Mouse (Mus musculus) forebrain, embryonic 16.5 days (tissue): ENCODE results near the gene Ints11. TPM values are rescaled to one million over a fixed set of nuclear protein-coding genes. Genes with fewer than 3 reads are reported as not detected.

Experiments used
- ATAC-seq: fragments of 200-750 bp; cut with Nextera tagmentation; 2 replicates; pipeline ENCODE4 v1.8.0; 2017; ENCODE audit warnings: mild to moderate bottlenecking, moderate library complexity
- H3K27ac ChIP-seq: fragments of 300-500 bp; sonication (generic); 2 replicates; pipeline ENCODE4 v1.5.1; 2014; ENCODE audit warnings: low read length, control low read depth
- H3K27me3 ChIP-seq: fragments of 300-500 bp; sonication (generic); replicated peaks from 2 replicates; pipeline ENCODE4 v1.6.1; 2014; ENCODE audit warnings: low read length; ENCODE audit not compliant: control insufficient read depth, insufficient read depth
- H3K36me3 ChIP-seq: fragments of 300-500 bp; sonication (generic); 2 replicates; pipeline ENCODE4 v1.6.1; 2014; ENCODE audit not compliant: control insufficient read depth, insufficient read depth
- H3K4me1 ChIP-seq: fragments of 300-500 bp; sonication (generic); replicated peaks from 2 replicates; pipeline ENCODE4 v1.6.1; 2014; ENCODE audit warnings: low read length; ENCODE audit not compliant: control insufficient read depth, insufficient read depth
- H3K4me2 ChIP-seq: fragments of 300-500 bp; sonication (generic); 2 replicates; pipeline ENCODE4 v1.6.1; 2014; ENCODE audit warnings: mild to moderate bottlenecking, low read length, control low read depth
- H3K4me3 ChIP-seq: fragments of 300-500 bp; sonication (generic); replicated peaks from 2 replicates; pipeline ENCODE4 v1.5.1; 2014; ENCODE audit warnings: mild to moderate bottlenecking, low read length, control low read depth
- H3K9ac ChIP-seq: fragments of 300-500 bp; sonication (generic); replicated peaks from 2 replicates; pipeline ENCODE4 v1.6.1; 2014; ENCODE audit warnings: low read depth, low read length, control low read depth
- H3K9me3 ChIP-seq: fragments of 300-500 bp; sonication (generic); 2 replicates; pipeline ENCODE4 v1.6.1; 2016; ENCODE audit warnings: low read length; ENCODE audit not compliant: control insufficient read depth
- WGBS: fragments of 180-500 bp; shearing (Covaris S2); extraction: QIAGEN DNeasy Blood & Tissue Kit; methylation state at CpG from one replicate; pipeline ENCODE4 v1.1.7; 2014; 5-methylcytosine and 5-hydroxymethylcytosine counted together
- polyA plus RNA-seq: library from polyadenylated mRNA; unstranded; fragments of >200 nt; fragmentation: Nextera tagmentation; extraction: Ambion mirVana; gene quantifications from 2 replicates; pipeline ENCODE4 v1.2.1, GENCODE M21; 2015

Ints11 gene
- polyA plus RNA-seq, 1 experiment from 2014 or later, result 100 TPM

DNA sequence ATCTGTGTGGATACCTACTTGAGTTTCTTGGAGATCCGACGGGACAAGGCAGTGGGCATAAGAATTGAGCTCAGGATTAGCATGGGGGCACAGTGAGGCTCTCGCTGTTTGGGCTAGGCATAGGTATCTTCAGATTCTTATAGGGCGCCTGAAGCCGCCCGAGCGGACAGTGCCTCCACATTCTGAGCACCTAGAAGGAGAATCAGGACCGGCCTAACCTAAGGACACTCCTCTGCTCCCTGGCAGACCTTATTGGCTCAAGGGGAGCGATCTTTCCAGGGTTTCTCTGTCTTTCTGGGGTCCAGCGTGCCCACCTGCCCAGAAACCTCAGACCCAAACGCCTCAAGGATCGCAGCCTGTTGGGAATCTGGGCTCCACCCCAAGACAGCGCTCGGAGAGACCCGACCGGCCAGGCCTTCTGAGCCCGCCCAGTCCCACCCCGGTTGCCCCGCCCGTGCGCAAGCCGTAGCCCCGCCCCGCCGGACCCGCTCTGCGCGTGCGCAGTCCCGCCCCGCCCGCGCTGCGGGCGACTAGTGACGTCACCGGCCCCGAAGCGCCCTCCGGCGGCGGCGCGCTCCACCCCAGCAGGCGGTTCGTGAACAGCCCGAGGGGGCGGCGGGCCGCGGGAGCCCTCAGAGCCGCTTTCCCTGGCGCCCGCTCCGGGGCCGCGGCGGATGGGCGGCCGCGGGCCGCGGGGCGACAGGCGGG is 22.3 kb upstream of the Ints11 start, which contains the start of gene Dvl1:
Gene Dvl1, plus strand, starts transcription at position 532 of the 708 bp plus-strand sequence.
- H3K36me3 ChIP-seq, result no peaks in the 10 kb centered on the region
- ATAC-seq, result peak; percentile 90
- H3K9me3 ChIP-seq, result no peaks in the 10 kb centered on the region
- peak within 1 kb of the TSS; percentile 94 for H3K9ac ChIP-seq
- no peaks in the 10 kb centered on the region for H3K27me3 ChIP-seq
- peak within 1 kb of the TSS; percentile 68 for H3K4me3 ChIP-seq
- H3K27ac ChIP-seq, result peak within 1 kb of the TSS; percentile 72
- WGBS, result 2% methylated on average over 45 of the region's 65 CpGs
- H3K4me2 ChIP-seq, result peak within 1 kb of the TSS; percentile 98
- H3K4me1 ChIP-seq, result peaks cover 39% of the 10 kb centered on the region

DNA sequence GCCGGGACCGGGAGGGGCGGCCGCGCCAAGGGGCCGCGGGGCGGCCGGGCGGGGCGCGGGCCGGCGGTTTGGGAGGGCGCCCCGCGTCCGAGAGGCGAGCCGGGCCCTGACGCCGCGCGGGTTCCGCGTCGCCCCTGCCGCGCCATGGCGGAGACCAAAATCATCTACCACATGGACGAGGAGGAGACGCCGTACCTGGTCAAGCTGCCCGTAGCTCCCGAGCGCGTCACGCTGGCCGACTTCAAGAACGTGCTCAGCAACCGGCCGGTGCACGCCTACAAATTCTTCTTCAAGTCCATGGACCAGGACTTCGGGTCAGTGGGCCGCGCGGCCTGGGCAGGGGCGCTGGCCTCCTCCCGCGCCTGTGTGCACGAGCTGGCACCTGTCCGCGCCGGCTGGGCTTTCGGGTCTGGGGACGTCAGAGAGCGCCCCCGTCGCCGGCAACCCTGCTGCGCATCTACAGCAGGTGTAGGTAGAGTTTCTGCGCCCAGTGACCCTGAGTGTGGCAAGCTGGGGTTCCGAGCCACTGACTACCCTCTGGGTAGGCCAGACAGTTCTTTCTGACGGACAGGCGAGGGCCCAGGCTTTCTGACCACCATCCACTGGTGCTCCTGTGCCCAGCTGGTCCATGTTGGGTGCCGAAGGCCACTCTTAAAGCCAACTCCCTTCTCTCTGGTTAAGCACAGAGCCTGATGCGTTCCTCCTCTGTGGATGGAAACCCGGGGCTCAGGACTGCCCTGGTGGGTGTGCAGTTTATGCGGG is 21.6 kb upstream of the Ints11 start:
- Histone ChIP-seq H3K27ac (peak overlapping the region; percentile 69), H3K36me3 (no peaks in the 10 kb centered on the region), H3K27me3 (no peaks in the 10 kb centered on the region), H3K4me1 (peaks cover 41% of the 10 kb centered on the region), H3K4me2 (peak overlapping the region; percentile 98), H3K9me3 (no peaks in the 10 kb centered on the region), H3K4me3 (peak overlapping the region; percentile 68), H3K9ac (peak overlapping the region; percentile 94)
- WGBS, result 1% methylated on average over 61 of the region's 69 CpGs
- ATAC-seq, result peak; percentile 36

DNA sequence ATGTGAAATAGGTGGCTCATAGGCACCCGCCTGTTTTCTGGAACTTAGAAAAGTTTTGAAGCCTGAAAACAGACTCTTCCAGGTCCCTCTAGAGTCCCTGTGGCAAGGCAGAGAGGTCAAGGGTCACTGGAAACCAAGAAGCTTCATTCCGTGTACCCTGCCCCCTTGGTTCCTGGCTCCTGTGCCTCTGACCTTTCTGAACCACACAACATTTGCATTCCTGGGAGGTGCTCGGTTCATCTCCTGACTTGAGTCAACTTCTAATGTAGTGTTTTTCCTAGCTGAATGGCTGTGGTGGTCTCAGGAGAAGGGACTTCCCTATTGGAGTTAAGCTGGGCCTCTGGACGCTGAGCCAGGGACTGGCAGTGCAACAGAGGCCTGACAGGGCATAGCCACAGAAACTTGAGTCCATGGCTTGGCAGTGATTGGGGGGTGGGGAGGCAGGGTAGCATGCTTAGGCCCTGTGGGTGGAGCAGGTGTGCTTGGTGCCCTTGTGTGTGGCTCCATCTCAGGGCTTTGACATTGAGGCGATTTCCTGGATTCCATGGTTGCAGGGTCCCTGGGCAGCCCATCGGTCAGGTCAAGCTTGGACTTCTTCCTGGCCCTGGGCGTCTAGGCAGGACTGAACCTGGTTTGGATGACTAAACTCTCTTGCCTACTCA is 20.8 kb upstream of the Ints11 start:
- H3K27ac ChIP-seq, result no peak overlapping the region
- peak overlapping the region; percentile 94 for H3K9ac ChIP-seq
- H3K4me3 ChIP-seq, result peak overlapping the region; percentile 68
- ATAC-seq, result no peak
- H3K4me1 ChIP-seq, result peaks cover 41% of the 10 kb centered on the region
- H3K9me3 ChIP-seq, result no peaks in the 10 kb centered on the region
- H3K27me3 ChIP-seq, result no peaks in the 10 kb centered on the region
- H3K36me3 ChIP-seq, result no peaks in the 10 kb centered on the region
- peak overlapping the region; percentile 98 for H3K4me2 ChIP-seq
- WGBS, result 55% methylated on average over 7 of the region's 7 CpGs

DNA sequence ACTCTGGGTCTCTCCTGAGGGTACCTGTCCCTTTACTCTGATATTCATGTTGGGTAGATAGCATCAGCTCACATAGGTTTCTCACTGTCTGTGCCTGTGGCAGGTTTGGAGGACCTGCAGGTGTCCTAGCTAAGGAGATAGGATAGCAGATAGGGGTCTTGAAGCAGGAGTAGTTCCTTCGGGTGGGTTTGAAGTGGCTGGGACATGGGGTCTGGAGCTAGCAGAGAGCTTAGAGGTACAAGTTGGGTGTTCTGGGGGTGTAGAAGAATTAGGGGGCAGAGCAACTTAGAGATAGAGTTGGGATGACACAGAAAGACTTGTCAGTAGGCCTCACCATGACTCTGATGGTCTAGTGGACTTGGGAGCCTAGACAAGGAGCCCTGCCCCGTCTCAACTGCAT is 20.0 kb upstream of the Ints11 start:
- H3K4me3 ChIP-seq, result no peak overlapping the region
- no peaks in the 10 kb centered on the region; the same call in 1 of the 2 replicates for H3K36me3 ChIP-seq
- ATAC-seq, result no peak
- H3K27ac ChIP-seq, result no peak overlapping the region
- WGBS, result 88% methylated on average over 2 of the region's 2 CpGs
- no peak overlapping the region for H3K4me2 ChIP-seq
- no peaks in the 10 kb centered on the region for H3K9me3 ChIP-seq
- H3K4me1 ChIP-seq, result peaks cover 41% of the 10 kb centered on the region
- no peak overlapping the region for H3K9ac ChIP-seq
- H3K27me3 ChIP-seq, result no peaks in the 10 kb centered on the region

DNA sequence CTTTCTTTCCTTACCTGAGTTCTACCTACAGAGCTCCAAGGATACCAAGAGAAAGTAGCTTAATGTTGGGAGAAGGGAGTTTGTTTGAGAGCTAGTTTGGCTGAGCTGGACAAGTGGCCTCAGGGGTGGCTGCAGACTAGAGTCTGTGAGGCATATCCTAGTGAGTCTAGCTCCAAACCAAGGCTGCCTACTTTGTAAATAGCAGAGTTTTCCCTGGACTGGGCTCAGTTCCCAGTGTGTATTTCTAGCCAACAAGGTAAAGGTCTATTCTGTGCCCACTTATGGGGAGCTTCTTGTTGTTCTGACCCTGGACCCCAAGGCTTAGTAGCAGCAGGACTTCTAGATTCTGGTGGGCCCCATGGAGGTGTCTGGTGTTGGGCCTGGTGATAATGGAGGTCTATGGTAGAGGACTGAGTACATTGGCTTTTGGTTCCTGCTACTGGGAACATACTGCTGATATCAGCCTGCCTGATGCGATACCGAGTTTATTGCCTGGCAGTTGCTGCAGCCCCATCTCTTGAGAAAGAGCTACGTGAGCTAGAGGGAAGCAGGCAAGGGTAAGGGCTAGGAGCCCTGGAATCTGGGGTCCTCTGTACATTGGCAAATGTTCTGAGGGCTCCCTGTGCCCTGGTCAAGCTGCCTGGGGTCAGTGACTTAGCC is 19.4 kb upstream of the Ints11 start:
- no peaks in the 10 kb centered on the region for H3K27me3 ChIP-seq
- no peak overlapping the region for H3K4me3 ChIP-seq
- peaks cover 41% of the 10 kb centered on the region for H3K4me1 ChIP-seq
- WGBS, result 84% methylated on average over 3 of the region's 3 CpGs
- H3K27ac ChIP-seq, result no peak overlapping the region
- H3K36me3 ChIP-seq, result peaks cover 2% of the 10 kb centered on the region
- H3K4me2 ChIP-seq, result no peak overlapping the region
- no peak for ATAC-seq
- H3K9ac ChIP-seq, result no peak overlapping the region
- no peaks in the 10 kb centered on the region for H3K9me3 ChIP-seq

DNA sequence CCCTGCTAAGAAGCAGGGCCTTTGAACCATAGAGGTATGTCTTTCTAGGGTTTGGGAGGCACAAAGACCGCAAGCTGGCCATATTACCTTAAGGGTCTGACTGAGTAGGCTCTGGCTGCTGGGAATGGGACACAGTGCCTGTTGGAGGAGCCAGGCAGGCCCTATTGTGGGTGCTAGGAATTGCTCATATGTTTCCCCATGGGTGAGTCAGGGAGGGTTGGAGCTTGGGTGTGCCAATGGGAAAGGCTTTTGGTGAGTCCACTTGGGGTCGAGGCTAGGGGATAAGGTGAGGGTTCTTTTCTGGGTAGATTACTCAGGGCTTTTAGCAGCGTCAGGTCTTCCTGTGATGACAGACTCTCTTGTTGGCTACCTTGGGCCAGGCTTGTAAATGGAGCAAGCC is 18.0 kb upstream of the Ints11 start:
- ATAC-seq, result no peak
- no peak overlapping the region for H3K4me3 ChIP-seq
- 88% methylated on average over 3 of the region's 3 CpGs for WGBS

DNA sequence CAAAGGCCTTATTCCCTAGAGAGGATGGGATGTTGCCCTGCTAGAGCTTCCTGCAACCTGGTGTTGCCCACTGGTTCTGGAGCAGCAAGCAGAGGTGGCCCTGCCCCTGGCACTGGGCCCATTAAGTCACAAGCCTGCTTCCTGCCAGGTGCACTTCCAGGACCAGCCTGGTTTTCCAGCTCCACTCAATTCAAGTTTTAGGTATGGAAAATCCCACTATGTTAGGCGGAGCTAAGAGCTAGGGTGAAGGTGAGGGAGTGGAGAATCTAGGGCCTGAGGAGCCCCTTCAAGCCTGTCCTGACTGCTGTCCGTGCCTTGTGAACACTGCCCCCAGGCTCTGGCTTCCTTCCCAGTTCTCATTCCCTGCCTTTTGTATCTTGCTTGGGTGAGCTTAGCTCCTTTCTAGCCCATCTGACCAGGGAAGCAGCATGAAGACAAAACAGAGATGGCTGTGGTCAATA is 17.4 kb upstream of the Ints11 start:
- H3K36me3 ChIP-seq, result peaks cover 8% of the 10 kb centered on the region
- no peaks in the 10 kb centered on the region for H3K9me3 ChIP-seq
- ATAC-seq, result no peak
- H3K4me1 ChIP-seq, result peaks cover 34% of the 10 kb centered on the region
- H3K9ac ChIP-seq, result no peak overlapping the region
- H3K4me3 ChIP-seq, result no peak overlapping the region
- 64% methylated on average over 2 of the region's 2 CpGs for WGBS
- H3K27ac ChIP-seq, result no peak overlapping the region
- H3K4me2 ChIP-seq, result no peak overlapping the region
- no peaks in the 10 kb centered on the region for H3K27me3 ChIP-seq

More for the DNA sequence above, 18.0 kb upstream of the Ints11 start:
- H3K36me3 ChIP-seq, result peaks cover 8% of the 10 kb centered on the region
- no peak overlapping the region for H3K4me2 ChIP-seq
- H3K9me3 ChIP-seq, result no peaks in the 10 kb centered on the region
- H3K4me1 ChIP-seq, result peaks cover 40% of the 10 kb centered on the region
- no peak overlapping the region for H3K9ac ChIP-seq
- H3K27me3 ChIP-seq, result no peaks in the 10 kb centered on the region
- H3K27ac ChIP-seq, result no peak overlapping the region

DNA sequence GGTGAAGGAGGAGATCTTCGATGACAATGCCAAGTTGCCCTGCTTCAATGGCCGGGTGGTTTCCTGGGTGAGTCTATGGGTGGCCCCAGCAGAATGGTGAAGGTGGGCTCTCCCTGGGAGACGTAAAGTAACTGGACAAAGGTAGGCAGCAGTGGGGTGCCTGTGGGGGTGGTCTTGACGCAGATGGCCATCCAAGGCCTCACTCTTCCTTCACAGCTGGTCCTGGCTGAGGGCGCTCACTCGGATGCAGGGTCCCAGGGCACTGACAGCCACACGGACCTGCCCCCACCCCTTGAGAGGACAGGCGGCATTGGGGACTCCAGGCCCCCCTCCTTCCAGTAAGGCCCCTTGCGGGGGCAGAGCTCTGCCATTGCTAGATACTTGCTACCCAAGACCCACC is 15.9 kb upstream of the Ints11 start:
- WGBS, result 93% methylated on average over 9 of the region's 9 CpGs
- Histone ChIP-seq H3K4me3 (no peak overlapping the region), H3K4me1 (peaks cover 28% of the 10 kb centered on the region), H3K36me3 (peaks cover 11% of the 10 kb centered on the region), H3K27ac (no peak overlapping the region), H3K9ac (no peak overlapping the region), H3K27me3 (no peaks in the 10 kb centered on the region), H3K4me2 (no peak overlapping the region), H3K9me3 (no peaks in the 10 kb centered on the region)
- no peak for ATAC-seq

DNA sequence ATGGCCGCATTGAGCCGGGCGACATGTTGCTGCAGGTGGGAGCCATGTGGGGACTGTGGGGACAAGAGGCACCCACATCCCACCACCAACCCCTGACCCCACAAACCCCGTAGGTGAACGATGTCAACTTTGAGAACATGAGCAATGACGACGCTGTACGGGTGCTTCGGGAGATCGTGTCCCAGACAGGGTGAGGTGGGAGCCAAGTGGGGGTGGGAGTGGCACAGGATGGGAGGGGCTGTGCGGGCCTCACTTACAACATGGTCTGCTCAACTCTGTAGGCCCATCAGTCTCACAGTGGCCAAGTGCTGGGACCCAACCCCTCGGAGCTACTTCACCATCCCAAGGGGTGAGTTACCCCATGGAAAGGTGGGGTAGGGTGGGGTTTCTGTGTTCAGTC is 14.4 kb upstream of the Ints11 start:
- no peak overlapping the region for H3K4me2 ChIP-seq
- no peaks in the 10 kb centered on the region for H3K27me3 ChIP-seq
- 95% methylated on average over 12 of the region's 12 CpGs for WGBS
- peaks cover 18% of the 10 kb centered on the region for H3K36me3 ChIP-seq
- no peak for ATAC-seq
- H3K9ac ChIP-seq, result no peak overlapping the region
- no peak overlapping the region for H3K4me3 ChIP-seq
- no peaks in the 10 kb centered on the region for H3K9me3 ChIP-seq
- no peak overlapping the region for H3K27ac ChIP-seq
- peaks cover 13% of the 10 kb centered on the region for H3K4me1 ChIP-seq
